Mouse (Mus musculus): ENCODE data around the gene Ugt1a1.

DNA sequence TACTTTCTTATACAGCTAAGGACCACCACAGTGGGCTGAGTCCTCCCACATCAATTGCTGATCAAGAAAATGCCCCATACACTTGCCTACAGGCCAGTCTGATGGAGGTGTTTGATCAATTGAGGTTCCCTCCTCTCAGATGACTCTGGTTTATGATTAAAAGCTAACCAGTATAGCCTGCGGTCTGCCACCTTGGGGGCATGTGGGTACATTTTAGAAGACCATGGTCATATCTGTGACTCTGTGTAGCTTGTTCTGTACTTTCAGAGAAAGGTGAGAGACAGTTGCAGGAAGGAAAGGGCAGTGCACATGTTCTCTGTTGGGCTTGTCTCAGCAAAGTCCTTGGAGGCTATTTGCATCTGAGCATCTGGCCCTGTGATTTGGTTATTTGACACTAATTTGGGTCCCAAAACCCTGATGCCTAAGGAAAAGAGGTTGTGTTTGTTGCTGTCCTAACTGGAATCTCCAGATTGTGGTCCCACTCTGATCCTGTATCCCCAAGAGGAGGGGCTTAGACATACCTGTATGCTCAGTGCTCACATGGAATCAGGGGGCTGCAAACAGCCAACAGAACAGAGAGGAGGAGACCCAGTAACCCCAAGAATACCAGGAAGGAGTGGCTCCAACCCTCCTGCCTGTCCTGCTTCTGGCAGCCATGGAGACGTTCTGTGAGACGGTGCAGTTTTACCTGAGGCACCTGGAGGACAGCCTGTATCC lies 21.1 kb downstream of the Ugt1a1 start:
- TF ChIP-seq POLR2A (IDR thresholded peaks at IDR 0.05; ENCODE audit: borderline replicate concordance, insufficient read depth, low read length): no peak
- no peak for TF ChIP-seq CTCF (IDR thresholded peaks at IDR 0.05; ENCODE audit: borderline replicate concordance, insufficient read depth, low read depth, low read length)

Measured in cerebellum, adult 2 months (tissue).